Mouse (Mus musculus) lung, postnatal 0 days (tissue): Measurements from ENCODE around the gene Nr2f1. TPM values are rescaled to one million over a fixed set of nuclear protein-coding genes. Genes with fewer than 3 reads are reported as not detected.

Source experiments
- ATAC-seq: fragments of 200-750 bp; cut with Nextera tagmentation; 2 replicates; pipeline ENCODE4 v1.8.0; 2017; ENCODE audit warnings: moderate library complexity
- DNase-seq: peaks from one replicate; pipeline ENCODE4 v3.0.0-alpha.2; 2016; ENCODE audit warnings: low spot score
- H3K27ac ChIP-seq: fragments of 300-500 bp; sonication (generic); 2 replicates; pipeline ENCODE4 v1.5.1; 2014; ENCODE audit warnings: antibody characterized with exemption, mild to moderate bottlenecking, low read length, mixed read lengths
- H3K27me3 ChIP-seq: fragments of 300-500 bp; sonication (generic); replicated peaks from 2 replicates; pipeline ENCODE4 v1.6.1; 2014; ENCODE audit warnings: low read length, mixed read lengths; ENCODE audit not compliant: insufficient read depth
- H3K36me3 ChIP-seq: fragments of 300-500 bp; sonication (generic); 2 replicates; pipeline ENCODE4 v1.6.1; 2014; ENCODE audit warnings: low read length, mixed read lengths; ENCODE audit not compliant: insufficient read depth
- H3K4me1 ChIP-seq: fragments of 300-500 bp; sonication (generic); 2 replicates; pipeline ENCODE4 v1.6.1; 2014; ENCODE audit warnings: antibody characterized with exemption, low read depth, low read length, mixed read lengths; ENCODE audit not compliant: insufficient read depth
- H3K4me2 ChIP-seq: fragments of 300-500 bp; sonication (generic); replicated peaks from 2 replicates; pipeline ENCODE4 v1.6.1; 2014; ENCODE audit warnings: low read depth, mild to moderate bottlenecking, low read length, moderate library complexity, mixed read lengths
- H3K4me3 ChIP-seq: fragments of 300-500 bp; sonication (generic); 2 replicates; pipeline ENCODE4 v1.5.1; 2014; ENCODE audit warnings: low read depth, low read length
- H3K9ac ChIP-seq: fragments of 300-500 bp; sonication (generic); replicated peaks from 2 replicates; pipeline ENCODE4 v1.6.1; 2014; ENCODE audit warnings: low read depth, mild to moderate bottlenecking
- H3K9me3 ChIP-seq: fragments of 300-500 bp; sonication (generic); 2 replicates; pipeline ENCODE4 v1.6.1; 2016; ENCODE audit warnings: low read length, mixed read lengths
- CTCF ChIP-seq: IDR thresholded peaks from 2 replicates; pipeline ENCODE4 v1.5.1; 2016; ENCODE audit warnings: antibody characterized with exemption, mild to moderate bottlenecking
- EP300 ChIP-seq: IDR thresholded peaks from 2 replicates; pipeline ENCODE4 v1.6.1; 2016; ENCODE audit warnings: antibody characterized with exemption, mild to moderate bottlenecking, control low read depth
- WGBS: fragments of 180-500 bp; shearing (Covaris S2); extraction: QIAGEN DNeasy Blood & Tissue Kit; methylation state at CpG from one replicate; pipeline ENCODE4 v1.1.7; 2014; 5-methylcytosine and 5-hydroxymethylcytosine counted together
- polyA plus RNA-seq: library from polyadenylated mRNA; unstranded; fragments of >200 nt; fragmentation: Nextera tagmentation; extraction: Ambion mirVana; gene quantifications from 2 replicates; pipeline ENCODE4 v1.2.1, GENCODE M21; 2015

The Nr2f1 gene
- polyA plus RNA-seq, 1 experiment from 2014 or later, result 4.0 TPM

DNA sequence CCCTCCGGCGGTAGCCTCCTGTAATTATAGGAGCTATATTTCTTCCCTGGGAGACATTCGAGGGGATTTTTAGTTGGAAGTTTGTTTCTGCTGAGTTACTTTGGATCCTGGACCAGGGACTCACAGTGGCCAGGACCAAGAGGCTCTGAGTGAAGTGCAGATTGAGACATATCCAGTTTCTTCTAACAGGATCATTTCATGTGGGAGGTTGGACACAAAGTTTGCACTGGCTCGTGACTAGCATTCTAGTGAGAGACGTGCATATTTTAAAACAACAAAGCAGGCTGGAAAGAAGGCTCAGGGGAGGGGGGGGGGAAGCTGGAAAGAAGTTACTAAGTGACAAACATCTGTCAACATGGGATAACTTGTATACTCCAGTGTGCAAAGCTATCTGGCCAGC lies 16.6 kb downstream of the Nr2f1 start:
- ATAC-seq, result no peak

DNA sequence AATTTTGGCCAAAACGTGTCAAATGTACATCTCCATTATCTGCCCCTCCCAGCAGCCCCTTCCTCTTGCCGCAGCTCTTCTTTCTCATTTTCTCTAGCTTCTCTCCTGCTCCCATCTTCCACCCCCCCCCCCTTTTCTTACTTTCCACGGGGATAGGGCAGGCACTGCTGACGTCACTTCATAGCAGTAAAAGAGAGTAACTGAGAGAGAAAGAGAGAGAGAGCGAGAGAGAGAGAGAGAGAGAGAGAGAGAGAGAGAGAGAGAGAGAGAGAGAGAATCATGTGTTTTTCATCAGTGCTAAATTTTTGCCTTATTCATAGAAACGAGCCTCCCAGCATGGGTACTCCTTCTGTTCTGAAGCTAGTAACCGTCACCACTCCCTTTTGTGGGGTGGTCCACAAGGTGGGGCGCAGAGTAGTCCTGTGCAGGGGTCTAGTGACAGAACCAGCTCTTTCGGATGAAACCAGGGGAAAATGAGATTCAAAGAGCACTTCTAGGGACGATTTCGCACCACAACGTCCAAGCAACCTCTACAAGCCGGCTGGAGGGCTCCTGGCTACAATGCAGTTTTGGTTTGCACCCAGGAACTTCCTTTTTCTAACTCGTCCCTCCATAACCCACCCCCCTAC lies 17.5 kb downstream of the Nr2f1 start:
- ATAC-seq (no peak), DNase-seq (no peak)
- H3K9ac ChIP-seq, result no peak overlapping the region
- no peak overlapping the region for H3K4me3 ChIP-seq
- H3K9me3 ChIP-seq, result no peaks in the 10 kb centered on the region
- peaks cover 2% of the 10 kb centered on the region; the same call in 1 of the 2 replicates for H3K4me1 ChIP-seq
- no peak for TF ChIP-seq CTCF
- no peak for TF ChIP-seq EP300
- WGBS, result 11% methylated on average over 14 of the region's 14 CpGs
- no peak overlapping the region; the same call in 1 of the 2 replicates for H3K4me2 ChIP-seq
- no peak overlapping the region for H3K27ac ChIP-seq
- no peaks in the 10 kb centered on the region for H3K36me3 ChIP-seq
- H3K27me3 ChIP-seq, result peaks cover 77% of the 10 kb centered on the region

More for the DNA sequence above, 16.6 kb downstream of the Nr2f1 start:
- H3K36me3 ChIP-seq, result no peaks in the 10 kb centered on the region
- peaks cover 2% of the 10 kb centered on the region; the same call in 1 of the 2 replicates for H3K4me1 ChIP-seq
- DNase-seq, result no peak
- 34% methylated on average over 5 of the region's 5 CpGs for WGBS
- H3K9me3 ChIP-seq, result no peaks in the 10 kb centered on the region
- no peak overlapping the region for H3K4me3 ChIP-seq
- peaks cover 73% of the 10 kb centered on the region for H3K27me3 ChIP-seq
- no peak overlapping the region for H3K9ac ChIP-seq
- no peak overlapping the region for H3K4me2 ChIP-seq
- no peak overlapping the region for H3K27ac ChIP-seq
- TF ChIP-seq CTCF (no peak), EP300 (no peak)

DNA sequence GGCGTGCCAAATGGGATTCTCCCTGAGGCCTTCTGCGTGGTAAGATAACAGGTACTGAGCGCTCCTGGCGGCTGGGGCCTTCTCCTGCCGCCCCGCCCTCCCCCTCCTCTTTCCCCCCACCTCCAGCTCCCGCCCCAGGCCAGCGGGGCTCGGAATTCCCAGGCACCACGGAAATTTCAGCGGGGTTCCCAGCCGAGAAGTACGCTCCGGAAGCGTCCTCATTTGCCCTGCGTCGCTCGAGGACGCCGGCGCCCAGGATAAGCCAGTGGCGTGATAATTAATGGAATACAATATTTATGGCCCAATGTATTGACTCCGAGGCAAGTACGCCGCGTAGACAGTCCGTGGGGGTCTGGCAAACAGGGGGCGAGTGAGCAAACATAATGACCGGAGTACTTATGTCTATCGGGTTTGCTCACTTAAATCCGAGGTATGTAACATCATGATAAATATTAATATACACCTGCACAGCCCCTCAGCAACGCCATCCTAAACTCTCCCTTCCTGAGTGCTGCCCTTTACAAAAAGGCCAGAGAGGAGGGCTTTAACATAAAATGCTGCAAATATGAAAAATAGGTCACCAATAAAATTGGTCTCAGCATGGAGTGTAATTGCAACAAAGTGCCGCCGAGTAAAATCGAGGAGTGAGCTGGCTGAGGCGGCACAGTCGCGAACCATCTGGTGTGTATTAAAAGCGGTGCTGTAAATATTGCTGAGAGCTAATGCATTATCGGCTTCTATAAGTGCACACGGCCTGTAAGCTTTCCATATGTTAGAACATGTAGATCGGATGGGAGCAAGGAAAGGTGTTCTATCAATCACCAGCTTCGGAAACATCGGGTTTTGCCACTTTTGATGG lies 18.3 kb downstream of the Nr2f1 start:
- Histone ChIP-seq H3K27ac (no peak overlapping the region), H3K4me1 (peaks cover 2% of the 10 kb centered on the region; the same call in 1 of the 2 replicates), H3K36me3 (no peaks in the 10 kb centered on the region), H3K27me3 (peaks cover 77% of the 10 kb centered on the region), H3K9ac (no peak overlapping the region), H3K4me2 (peak overlapping the region; percentile 36), H3K9me3 (no peaks in the 10 kb centered on the region), H3K4me3 (peak overlapping the region; percentile 14; the same call in 1 of the 2 replicates)
- TF ChIP-seq EP300 (no peak), CTCF (no peak)
- no peak for DNase-seq
- 1% methylated on average over 42 of the region's 44 CpGs for WGBS
- ATAC-seq, result no peak

DNA sequence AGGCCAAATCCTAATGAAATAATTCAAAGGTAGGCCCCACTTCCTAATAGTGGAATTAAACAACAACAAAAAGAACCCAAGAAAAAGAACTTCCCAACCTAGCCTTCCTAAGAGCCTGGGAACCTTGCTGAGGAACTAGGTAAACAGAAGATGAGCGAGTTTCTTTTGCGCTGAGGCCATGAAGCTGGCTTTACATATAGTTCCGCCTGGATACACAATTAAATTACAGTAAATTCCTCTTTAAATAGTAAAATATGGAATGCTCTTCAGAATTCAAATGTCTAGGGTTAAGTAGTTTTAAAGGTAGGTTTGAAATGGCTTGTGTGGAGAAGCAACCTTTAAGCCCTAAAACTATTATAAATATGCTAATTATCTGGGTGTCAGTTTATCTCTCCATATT lies 19.3 kb downstream of the Nr2f1 start:
- no peak overlapping the region for H3K4me2 ChIP-seq
- H3K9me3 ChIP-seq, result no peaks in the 10 kb centered on the region
- no peak for DNase-seq
- TF ChIP-seq EP300, result no peak
- TF ChIP-seq CTCF, result no peak
- H3K36me3 ChIP-seq, result no peaks in the 10 kb centered on the region
- 55% methylated on average over 3 of the region's 3 CpGs for WGBS
- no peak for ATAC-seq
- H3K9ac ChIP-seq, result no peak overlapping the region
- H3K4me1 ChIP-seq, result peaks cover 2% of the 10 kb centered on the region; the same call in 1 of the 2 replicates
- H3K27ac ChIP-seq, result no peak overlapping the region
- peaks cover 78% of the 10 kb centered on the region for H3K27me3 ChIP-seq
- H3K4me3 ChIP-seq, result no peak overlapping the region

DNA sequence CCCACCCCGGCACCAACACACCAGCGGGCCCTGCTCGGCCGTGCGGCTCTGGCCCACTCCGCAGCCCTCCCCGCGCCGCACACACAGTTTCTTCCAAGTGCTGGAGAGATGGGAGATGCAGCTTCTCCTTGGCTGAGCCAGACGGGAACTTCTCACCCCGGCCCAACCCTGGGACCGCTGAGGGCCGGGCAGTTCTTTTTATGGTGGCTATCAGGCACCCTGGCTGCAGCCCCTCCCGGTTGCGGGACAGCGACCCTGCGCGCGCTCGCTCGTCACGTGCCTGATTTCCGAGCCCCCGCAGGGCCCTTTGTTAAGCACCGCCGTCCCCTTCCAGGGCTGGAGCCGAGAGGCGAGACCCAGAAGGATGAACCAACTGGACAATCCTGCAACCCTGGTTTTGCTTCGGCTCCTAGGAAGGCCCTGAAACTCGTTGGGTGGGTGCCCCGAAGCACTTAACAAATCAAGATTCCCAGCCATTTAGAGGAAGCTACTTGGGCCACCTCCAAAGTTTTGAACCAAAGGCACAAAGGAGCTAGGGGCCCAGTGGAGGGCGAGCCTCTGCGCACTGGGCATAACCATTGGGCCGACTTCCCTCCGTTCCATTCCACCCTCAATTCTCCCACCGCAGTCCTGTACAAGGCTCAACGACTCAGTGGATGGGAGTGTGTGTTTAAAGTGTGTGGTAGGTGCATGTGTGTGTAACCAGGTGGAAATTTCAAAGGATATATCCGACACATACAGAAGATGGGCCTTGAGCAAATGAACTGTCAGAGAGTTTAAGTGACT lies 20.1 kb downstream of the Nr2f1 start:
- Histone ChIP-seq H3K27me3 (peaks cover 81% of the 10 kb centered on the region), H3K4me3 (0 out of 2 replicates have a peak overlapping the region, but pooled peaks have one; percentile 1), H3K4me2 (peak overlapping the region; percentile 36), H3K9ac (no peak overlapping the region), H3K9me3 (no peaks in the 10 kb centered on the region), H3K36me3 (no peaks in the 10 kb centered on the region), H3K4me1 (peaks cover 2% of the 10 kb centered on the region; the same call in 1 of the 2 replicates), H3K27ac (no peak overlapping the region)
- ATAC-seq (no peak), DNase-seq (no peak)
- 8% methylated on average over 38 of the region's 38 CpGs for WGBS
- no peak for TF ChIP-seq EP300
- TF ChIP-seq CTCF, result no peak

DNA sequence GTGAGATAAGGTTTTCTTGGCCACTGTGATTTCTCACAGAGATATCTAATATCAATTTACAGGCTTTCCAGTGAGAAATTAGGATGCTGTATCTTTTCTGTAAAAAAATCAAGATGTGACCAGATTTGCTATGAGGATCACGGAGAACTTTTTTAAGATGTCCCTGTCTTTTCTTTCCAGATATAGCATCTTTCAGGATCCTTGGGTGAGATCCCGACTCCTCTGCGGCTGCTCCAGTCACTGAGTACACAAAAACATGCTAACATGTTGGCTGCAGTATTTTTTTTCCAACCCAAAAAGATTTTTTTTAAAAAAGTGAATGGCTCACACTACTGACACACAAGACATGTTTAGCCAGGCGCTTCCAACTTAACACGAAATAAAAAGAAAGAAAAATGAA lies 20.8 kb downstream of the Nr2f1 start:
- H3K36me3 ChIP-seq, result no peaks in the 10 kb centered on the region
- TF ChIP-seq CTCF (no peak), EP300 (no peak)
- DNase-seq (no peak), ATAC-seq (no peak)
- 28% methylated on average over 5 of the region's 5 CpGs for WGBS
- H3K27me3 ChIP-seq, result peaks cover 84% of the 10 kb centered on the region
- H3K9me3 ChIP-seq, result no peaks in the 10 kb centered on the region
- H3K9ac ChIP-seq, result no peak overlapping the region
- no peak overlapping the region for H3K4me3 ChIP-seq
- H3K27ac ChIP-seq, result no peak overlapping the region
- peaks cover 2% of the 10 kb centered on the region; the same call in 1 of the 2 replicates for H3K4me1 ChIP-seq
- no peak overlapping the region for H3K4me2 ChIP-seq
